Mouse (Mus musculus): ENCODE results near the gene Mbd3.

DNA sequence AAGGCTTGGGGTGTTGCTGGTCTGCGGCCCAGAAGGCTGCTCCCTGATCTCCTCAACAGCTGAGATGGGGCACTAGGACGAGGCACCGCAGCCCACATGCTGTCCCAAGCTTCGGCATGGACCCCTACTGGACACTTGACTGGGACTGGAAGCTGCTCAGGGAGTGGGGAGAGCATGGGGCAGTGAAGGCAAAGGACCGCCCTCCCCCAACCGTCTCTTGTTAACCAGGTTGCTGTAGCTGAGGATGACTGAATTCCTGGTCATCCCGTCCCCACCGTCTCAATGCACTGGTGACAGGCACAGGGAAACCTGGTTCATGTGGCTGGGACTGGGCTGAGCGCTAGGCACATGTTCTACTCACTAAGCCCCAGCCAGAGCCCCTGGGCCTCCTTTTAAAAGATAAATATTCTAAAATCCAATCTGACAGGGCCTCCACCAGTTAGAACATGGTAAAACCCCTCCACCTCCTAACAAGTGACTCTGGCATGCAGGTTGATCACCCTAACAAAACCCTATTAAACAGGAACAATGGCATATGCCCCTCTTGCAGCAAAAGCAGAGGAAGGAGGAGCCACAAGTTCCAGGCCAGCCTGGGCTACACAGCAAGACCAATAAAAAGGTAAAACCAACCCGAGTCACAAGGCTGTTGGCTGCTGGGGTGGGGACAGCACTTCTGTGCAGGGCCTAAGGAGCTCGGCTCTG, 2.4 kb downstream of the Mbd3 start:
- TF ChIP-seq POLR2A (IDR thresholded peaks at IDR 0.05; ENCODE audit: control insufficient read depth, extremely low read depth, insufficient read depth, low read length, poor library complexity) (no peak), CTCF (IDR thresholded peaks at IDR 0.05; ENCODE audit: borderline replicate concordance, control insufficient read depth, extremely low read depth, insufficient read depth, low read length, poor library complexity) (no peak)

Measured in thymus, adult 2 months (tissue).